Comparison of ENCODE assay signal across 7 mouse cellular contexts in the genomic region with DNA sequence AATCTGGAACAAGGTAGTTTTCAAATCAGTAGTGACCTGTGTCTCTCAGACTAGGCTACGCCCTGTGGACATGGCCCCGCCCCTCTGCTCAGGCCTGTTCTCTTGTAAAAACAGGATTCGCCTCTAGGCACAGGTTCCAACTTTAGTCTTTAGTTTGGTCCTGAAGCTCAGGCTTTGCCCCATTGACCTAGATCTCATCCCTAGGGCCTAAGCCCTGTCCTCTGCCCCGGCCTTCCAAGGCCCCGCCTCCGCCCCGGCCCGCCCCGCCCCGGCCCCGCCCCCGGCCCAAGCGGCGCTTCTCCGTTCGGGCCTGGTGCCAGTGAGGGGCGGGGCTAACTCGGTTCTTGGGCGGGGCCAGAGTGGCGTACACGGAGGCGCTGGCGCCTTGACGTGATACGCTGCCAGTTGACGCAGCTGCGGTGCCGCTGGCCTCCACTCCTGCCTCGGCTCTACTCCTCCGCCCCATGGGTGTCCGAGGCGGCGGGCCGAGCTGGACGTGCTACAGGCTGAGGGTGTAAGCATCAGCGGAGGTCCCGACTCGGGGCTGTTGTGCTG. TPM values are rescaled to one million over a fixed set of nuclear protein-coding genes. Genes with fewer than 3 reads are reported as not detected.
DNase-seq lines count a peak whose midpoint lies in the region; ATAC-seq and TF ChIP-seq lines count a peak whose summit lies in the region.

A gene (plus strand): TSS at position 384 of the 555 bp plus-strand sequence.

- ATAC-seq in intestine, postnatal 0 days, result peak; percentile 98
- peak; percentile 99 for ATAC-seq in midbrain, embryonic 12.5 days (ENCODE audit: low FRiP score, low read depth)

- peak within 1 kb of the TSS; percentile 87 for H3K9ac ChIP-seq in intestine, postnatal 0 days (ENCODE audit: low read depth, low read length)
- H3K9ac ChIP-seq in midbrain, embryonic 12.5 days (replicated peaks), result peak within 1 kb of the TSS; percentile 70

- H3K27me3 ChIP-seq in embryonic facial prominence, embryonic 10.5 days (replicated peaks; ENCODE audit: low read depth, poor library complexity, severe bottlenecking), result no peaks in the 10 kb centered on the region
- no peaks in the 10 kb centered on the region for H3K27me3 ChIP-seq in intestine, postnatal 0 days (replicated peaks; ENCODE audit: control insufficient read depth, insufficient read depth, low read length)
- no peaks in the 10 kb centered on the region for H3K27me3 ChIP-seq in midbrain, embryonic 12.5 days
- H3K27me3 ChIP-seq in small intestine, adult 2 months (ENCODE audit: control insufficient read depth, insufficient read depth, low read length), result no peaks in the 10 kb centered on the region

- under 1% methylated on average over 38 of the region's 38 CpGs for WGBS in embryonic facial prominence, embryonic 10.5 days
- WGBS in intestine, postnatal 0 days, result 1% methylated on average over 38 of the region's 38 CpGs
- under 1% methylated on average over 38 of the region's 38 CpGs for WGBS in midbrain, embryonic 12.5 days
- 1% methylated on average over 36 of the region's 38 CpGs for WGBS in small intestine, adult 2 months

- peak; percentile 86 for TF ChIP-seq POLR2A in small intestine, adult 2 months (IDR thresholded peaks at IDR 0.05; ENCODE audit: low read depth, low read length)

- peak; percentile 100 for DNase-seq in adrenal gland, postnatal 10 days
- peak; percentile 98 for DNase-seq in embryonic facial prominence, embryonic 10.5 days (ENCODE audit: low spot score)
- no peak for DNase-seq in gonadal fat pad, adult 2 months (ENCODE audit: low read depth)
- DNase-seq in left cerebral cortex, postnatal 4 days, result peak; percentile 99

- peaks cover 1% of the 10 kb centered on the region; the same call in 1 of the 2 replicates for H3K9me3 ChIP-seq in embryonic facial prominence, embryonic 10.5 days
- no peaks in the 10 kb centered on the region for H3K9me3 ChIP-seq in intestine, postnatal 0 days (ENCODE audit: control insufficient read depth)
- no peaks in the 10 kb centered on the region for H3K9me3 ChIP-seq in midbrain, embryonic 12.5 days

- peak within 1 kb of the TSS; percentile 76 for H3K4me2 ChIP-seq in intestine, postnatal 0 days (replicated peaks; ENCODE audit: low read depth)
- peak within 1 kb of the TSS; percentile 74 for H3K4me2 ChIP-seq in midbrain, embryonic 12.5 days (replicated peaks)

- H3K27ac ChIP-seq in embryonic facial prominence, embryonic 10.5 days (replicated peaks), result peak within 1 kb of the TSS; percentile 86
- H3K27ac ChIP-seq in intestine, postnatal 0 days (ENCODE audit: low read depth, low read length), result peak within 1 kb of the TSS; percentile 89
- peak within 1 kb of the TSS; percentile 52 for H3K27ac ChIP-seq in midbrain, embryonic 12.5 days (replicated peaks)
- peak within 1 kb of the TSS; percentile 87 for H3K27ac ChIP-seq in small intestine, adult 2 months (ENCODE audit: insufficient read depth, low read depth, low read length)

- H3K36me3 ChIP-seq in embryonic facial prominence, embryonic 10.5 days (replicated peaks), result peaks cover 28% of the 10 kb centered on the region
- peaks cover 19% of the 10 kb centered on the region for H3K36me3 ChIP-seq in intestine, postnatal 0 days (ENCODE audit: control insufficient read depth, insufficient read depth)
- H3K36me3 ChIP-seq in midbrain, embryonic 12.5 days, result peaks cover 10% of the 10 kb centered on the region
- peaks cover 18% of the 10 kb centered on the region for H3K36me3 ChIP-seq in small intestine, adult 2 months (ENCODE audit: control insufficient read depth, insufficient read depth, low read length)

- H3K4me3 ChIP-seq in embryonic facial prominence, embryonic 10.5 days, result peak within 1 kb of the TSS; percentile 74
- peak within 1 kb of the TSS; percentile 80 for H3K4me3 ChIP-seq in intestine, postnatal 0 days (ENCODE audit: low read depth, low read length)
- H3K4me3 ChIP-seq in midbrain, embryonic 12.5 days, result peak within 1 kb of the TSS; percentile 55
- peak within 1 kb of the TSS; percentile 83 for H3K4me3 ChIP-seq in small intestine, adult 2 months (ENCODE audit: low read depth, low read length)

- H3K4me1 ChIP-seq in embryonic facial prominence, embryonic 10.5 days, result peaks cover 11% of the 10 kb centered on the region
- no peaks in the 10 kb centered on the region for H3K4me1 ChIP-seq in intestine, postnatal 0 days (replicated peaks; ENCODE audit: control insufficient read depth, insufficient read depth, low read length)
- H3K4me1 ChIP-seq in midbrain, embryonic 12.5 days, result peaks cover 5% of the 10 kb centered on the region
- H3K4me1 ChIP-seq in small intestine, adult 2 months (ENCODE audit: control insufficient read depth, insufficient read depth, insufficient read length, low read length), result no peaks in the 10 kb centered on the region; the same call in 1 of the 2 replicates

- TF ChIP-seq CTCF in intestine, postnatal 0 days (IDR thresholded peaks at IDR 0.05; ENCODE audit: low read depth), result peak; percentile 22; the same call in 1 of the 2 replicates
- no peak for TF ChIP-seq CTCF in small intestine, adult 2 months (IDR thresholded peaks at IDR 0.05; ENCODE audit: extremely low read depth, insufficient read length, insufficient replicate concordance, low read depth, low read length)

- intact Hi-C loops in left cerebral cortex, postnatal 4 days (cut with DNase I), result loop anchor here (10.0 kb wide), 1 partner anchor 178 kb away; no protein-coding TSS in a partner anchor

RNA-seq across cellular contexts. Expression of the gene that starts here (rescaled TPM):
- 10 to 100 TPM; 46.3 to 55.4 TPM for total RNA-seq in adrenal gland, postnatal 10 days (2021)
- polyA plus RNA-seq in embryonic facial prominence, embryonic 10.5 days (2016; fragmentation: Nextera tagmentation; extraction: Ambion mirVana), result 31.8 and 35.0 TPM in 2 replicates
- polyA plus RNA-seq in gonadal fat pad, adult 2 months (2012; rRNA removed), result 15.4 and 15.8 TPM in 2 replicates
- polyA plus RNA-seq in intestine, postnatal 0 days (2015; fragmentation: Nextera tagmentation; extraction: Ambion mirVana), result 28.5 and 32.2 TPM in 2 replicates
- 100 to 1,000 TPM; 121 to 137 TPM for total RNA-seq in left cerebral cortex, postnatal 4 days (2021)
- 53.6 and 54.4 TPM in 2 replicates for polyA plus RNA-seq in midbrain, embryonic 12.5 days (2016; fragmentation: Nextera tagmentation; extraction: Ambion mirVana)
- 5.4 and 13.3 TPM in 2 replicates for polyA plus RNA-seq in small intestine, adult 2 months (2012; rRNA removed)
